Mouse (Mus musculus): ENCODE results near the gene Slc31a2.

GRCm38 (mm10) chr4:62262276-62262675 is at the start of gene Slc31a2:
- TF ChIP-seq POLR2A (IDR thresholded peaks at IDR 0.05; ENCODE audit: borderline replicate concordance, extremely low read depth, insufficient read depth, insufficient read length, poor library complexity, severe bottlenecking) (no peak), CTCF (IDR thresholded peaks at IDR 0.05; ENCODE audit: borderline replicate concordance, extremely low read depth, insufficient read depth, insufficient read length) (no peak)
